14 mouse cellular contexts compared by ENCODE assay signal in the genomic region with DNA sequence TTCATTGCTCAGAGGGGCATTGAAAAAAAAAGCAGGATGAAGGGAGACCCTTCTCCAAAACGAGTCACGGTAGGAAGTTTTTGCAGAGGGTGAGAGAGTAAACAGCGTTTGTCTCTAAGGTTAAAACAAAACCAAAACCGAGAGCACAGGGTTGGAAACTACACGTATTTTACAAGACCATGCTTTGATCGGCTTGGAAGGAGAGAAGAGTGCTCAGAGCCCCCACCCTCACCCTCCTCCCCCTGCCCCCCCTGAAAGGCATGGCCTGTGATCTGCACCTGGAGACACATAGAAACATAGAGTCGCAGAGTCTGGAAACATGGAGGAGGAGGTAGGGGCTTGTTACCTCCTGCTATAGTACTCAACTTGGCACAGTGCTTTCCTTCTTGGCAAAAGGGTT.
"Had no signal": no experiment of that assay in that cellular context is flagged by ENCODE, and none has a peak within 500 bp of the region (broad histone marks: within the 10 kb centered on the region; RNA-seq: fewer than 3 reads in every experiment).

No protein-coding gene starts in this region.

- H3K36me3 ChIP-seq: kidney, embryonic 15.5 days; liver, embryonic 15.5 days; midbrain, embryonic 10.5 days; neural tube, embryonic 12.5 days had no signal

- DNase-seq: kidney, adult 18-20 months; kidney, postnatal 25 days; lung, embryonic 14.5 days; lung, postnatal 10 days; lung, postnatal 4 days; midbrain, embryonic 14.5 days; retina, postnatal 1 day; right cerebral cortex, postnatal 4 days; spleen, adult 18-20 months; thymus, postnatal 14 days had no signal

- H3K27me3 ChIP-seq: kidney, embryonic 15.5 days; liver, embryonic 15.5 days; neural tube, embryonic 12.5 days had no signal
